Comparison of ENCODE assay signal across 23 mouse cellular contexts in the genomic region with DNA sequence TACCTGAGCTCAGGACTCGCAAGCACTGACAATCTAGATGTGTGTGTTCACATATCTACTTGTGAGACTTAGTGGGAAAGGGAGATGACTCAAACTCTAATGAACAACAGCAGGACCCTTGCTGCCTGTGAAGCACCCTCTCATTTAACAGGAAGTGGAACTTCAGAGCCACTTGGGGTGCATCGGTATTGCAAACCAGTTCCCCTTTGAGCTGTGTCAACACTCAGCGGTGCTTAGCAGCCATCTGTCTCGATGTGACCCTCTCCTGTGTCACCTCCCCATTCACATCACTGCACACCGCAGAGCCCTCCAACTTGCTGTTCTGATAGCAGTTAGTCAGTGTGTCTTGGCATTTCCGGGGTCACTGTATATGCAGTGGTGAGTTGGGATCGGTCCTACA.
DNase-seq lines count a peak whose midpoint lies in the region; ATAC-seq and TF ChIP-seq lines count a peak whose summit lies in the region.
"Had no signal": no experiment of that assay in that cellular context is flagged by ENCODE, and none has a peak within 500 bp of the region (broad histone marks: within the 10 kb centered on the region; RNA-seq: fewer than 3 reads in every experiment).

No protein-coding gene starts in this region.

- no peak overlapping the region for H3K4me3 ChIP-seq in lung, embryonic 14.5 days (ENCODE audit: low read depth, low read length)
- no peak overlapping the region for H3K4me3 ChIP-seq in MEL (ENCODE audit: control insufficient read depth in 1 of 2, insufficient read depth in 1 of 2, low read depth in 2 of 2, low read length in 2 of 2)
- no peak overlapping the region for H3K4me3 ChIP-seq in thymus, adult 2 months (ENCODE audit: control insufficient read depth, insufficient read depth, low read length)
- H3K4me3 ChIP-seq: embryonic facial prominence, embryonic 12.5 days; hindbrain, embryonic 10.5 days; layer of hippocampus, adult 2 months; megakaryocyte, embryonic 14.5 days had no signal

- 48% methylated on average over 7 of the region's 7 CpGs for WGBS in lung, embryonic 14.5 days
- 51% methylated on average over 7 of the region's 7 CpGs for WGBS in thymus, adult 2 months

- no peaks in the 10 kb centered on the region for H3K4me1 ChIP-seq in lung, embryonic 14.5 days (ENCODE audit: insufficient read depth)
- no peaks in the 10 kb centered on the region for H3K4me1 ChIP-seq in MEL (ENCODE audit: control insufficient read depth in 1 of 2, insufficient read depth in 2 of 2, low read length in 2 of 2)
- H3K4me1 ChIP-seq in thymus, adult 2 months (replicated peaks; ENCODE audit: control insufficient read depth, insufficient read depth, low read length), result no peaks in the 10 kb centered on the region
- H3K4me1 ChIP-seq: embryonic facial prominence, embryonic 12.5 days; megakaryocyte, embryonic 14.5 days had no signal

- no peak overlapping the region for H3K9ac ChIP-seq in lung, embryonic 14.5 days
- no peak overlapping the region for H3K9ac ChIP-seq in MEL (ENCODE audit: control insufficient read depth, low read depth, low read length, poor library complexity, severe bottlenecking)
- H3K9ac ChIP-seq: embryonic facial prominence, embryonic 12.5 days; forebrain, postnatal 0 days had no signal

- TF ChIP-seq EP300 in MEL (IDR thresholded peaks at IDR 0.05; ENCODE audit: low read depth in 1 of 2, low read length in 2 of 2), result no peak

- H3K79me2 ChIP-seq in MEL (ENCODE audit: control insufficient read depth, insufficient read depth, low read length, poor library complexity), result no peaks in the 10 kb centered on the region

- TF ChIP-seq POLR2A in MEL (IDR thresholded peaks at IDR 0.05; ENCODE audit: control insufficient read depth in 1 of 2, insufficient read depth in 1 of 2, low read depth in 1 of 2, low read length in 2 of 2, poor library complexity in 1 of 2), result no peak
- TF ChIP-seq POLR2A in thymus, adult 2 months (IDR thresholded peaks at IDR 0.05; ENCODE audit: control insufficient read depth, extremely low read depth, insufficient read depth, low read length, poor library complexity), result no peak

- no peaks in the 10 kb centered on the region for H3K36me3 ChIP-seq in lung, embryonic 14.5 days (ENCODE audit: insufficient read depth)
- H3K36me3 ChIP-seq in MEL (ENCODE audit: control insufficient read depth in 1 of 2, insufficient read depth in 2 of 2, low read length in 2 of 2), result no peaks in the 10 kb centered on the region
- H3K36me3 ChIP-seq in thymus, adult 2 months (ENCODE audit: control insufficient read depth, insufficient read depth, low read length), result no peaks in the 10 kb centered on the region
- H3K36me3 ChIP-seq: embryonic facial prominence, embryonic 12.5 days; hindbrain, embryonic 10.5 days had no signal

- DNase-seq in lung, embryonic 14.5 days, result no peak
- no peak for DNase-seq in lung, postnatal 10 days
- DNase-seq in MEL (ENCODE audit: low read depth, low spot score), result no peak
- DNase-seq in spleen, postnatal 36 days (ENCODE audit: low spot score in 2 of 2), result peak; percentile 32 to 40
- no peak for DNase-seq in kidney, postnatal 36 days
- DNase-seq in thymus, adult 2 months, result no peak
- DNase-seq: adrenal gland, postnatal 14 days; cerebellum, adult 8-10 months; forebrain, postnatal 0 days; left cerebral cortex, postnatal 4 days; liver; midbrain, embryonic 14.5 days; right cerebral cortex, postnatal 25 days; thymus, postnatal 14 days had no signal

- no peaks in the 10 kb centered on the region for H3K27me3 ChIP-seq in lung, embryonic 14.5 days (ENCODE audit: insufficient read depth, low read length)
- H3K27me3 ChIP-seq in MEL (ENCODE audit: control insufficient read depth in 1 of 2, insufficient read depth in 2 of 2, low read length in 2 of 2), result no peaks in the 10 kb centered on the region
- no peaks in the 10 kb centered on the region for H3K27me3 ChIP-seq in thymus, adult 2 months (ENCODE audit: control insufficient read depth, insufficient read depth, low read length)
- H3K27me3 ChIP-seq: embryonic facial prominence, embryonic 12.5 days; megakaryocyte, embryonic 14.5 days had no signal

- TF ChIP-seq RAD21 in MEL (IDR thresholded peaks at IDR 0.05; ENCODE audit: low read depth, low read length), result no peak

- ATAC-seq in lung, embryonic 14.5 days (ENCODE audit: insufficient read depth), result peak; percentile 31; the same call in 1 of the 2 replicates
- ATAC-seq in hematopoietic stem cell, adult 5-6 weeks (replicated peaks in 1 of 2; ENCODE audit: insufficient read depth in 1 of 2, low FRiP score in 2 of 2, low TSS enrichment in 1 of 2, low read depth in 1 of 2, poor library complexity in 2 of 2, severe bottlenecking in 2 of 2), result peak; percentile 65 to 78; a peak in 3 of 4 replicates
- ATAC-seq: forebrain, postnatal 0 days; hindbrain, postnatal 0 days; intestine, postnatal 0 days had no signal

- no peak for TF ChIP-seq CTCF in lung, embryonic 14.5 days (IDR thresholded peaks at IDR 0.05; ENCODE audit: low read depth)
- no peak for TF ChIP-seq CTCF in MEL (IDR thresholded peaks at IDR 0.05 in 2 of 3, conservative IDR thresholded peaks at IDR 0.05 in 1 of 3; ENCODE audit: control insufficient read depth in 1 of 3, insufficient read depth in 1 of 3, low read depth in 2 of 3, low read length in 3 of 3, poor library complexity in 1 of 3, severe bottlenecking in 1 of 3)
- TF ChIP-seq CTCF in thymus, adult 2 months (IDR thresholded peaks at IDR 0.05; ENCODE audit: borderline replicate concordance, control insufficient read depth, extremely low read depth, insufficient read depth, low read length, poor library complexity), result no peak

- no peaks in the 10 kb centered on the region for H3K9me3 ChIP-seq in lung, embryonic 14.5 days (ENCODE audit: low read depth, low read length)
- H3K9me3 ChIP-seq in MEL (replicated peaks; ENCODE audit: insufficient read depth, low read length), result no peaks in the 10 kb centered on the region; the same call in 1 of the 2 replicates
- H3K9me3 ChIP-seq: embryonic facial prominence, embryonic 12.5 days; hindbrain, embryonic 10.5 days had no signal

- H3K27ac ChIP-seq in lung, embryonic 14.5 days (ENCODE audit: low read depth), result no peak overlapping the region
- no peak overlapping the region for H3K27ac ChIP-seq in MEL (ENCODE audit: control insufficient read depth, low read depth, low read length)
- no peak overlapping the region for H3K27ac ChIP-seq in thymus, adult 2 months (ENCODE audit: control insufficient read depth, insufficient read depth, low read length)
- H3K27ac ChIP-seq: embryonic facial prominence, embryonic 12.5 days; hindbrain, embryonic 10.5 days; hindbrain, postnatal 0 days; kidney, postnatal 0 days; layer of hippocampus, adult 2 months; stomach, postnatal 0 days had no signal

- no peak overlapping the region for H3K4me2 ChIP-seq in lung, embryonic 14.5 days
- H3K4me2 ChIP-seq: embryonic facial prominence, embryonic 12.5 days had no signal

TF ChIP-seq in MEL, 35 proteins besides CTCF, POLR2A, EP300 and RAD21:
- TF ChIP-seq TAL1 (IDR thresholded peaks at IDR 0.05; ENCODE audit: low read length), result 0 out of 2 replicates have a peak, but pooled peaks have one; percentile 4
- TF ChIP-seq ZMIZ1 (IDR thresholded peaks at IDR 0.05; ENCODE audit: low read depth, low read length), result no peak
TF ChIP-seq in MEL: peak in this region for 1.

Comparison
In these comparisons a context has a peak if more than half of its experiments do, and no peak if none do; other contexts are left out.
1. DNase-seq: peak in spleen, postnatal 36 days (2 of 2); none in lung, embryonic 14.5 days (single experiment), lung, postnatal 10 days (single experiment), MEL (single experiment), kidney, postnatal 36 days (0 of 2) and thymus, adult 2 months (single experiment).